Comparison of ENCODE assay signal across 29 mouse cellular contexts in genomic region chr4:43980236-43980635, GRCm38 (mm10). TPM values are rescaled to one million over a fixed set of nuclear protein-coding genes. Genes with fewer than 3 reads are reported as not detected.
DNase-seq lines count a peak whose midpoint lies in the region; ATAC-seq and TF ChIP-seq lines count a peak whose summit lies in the region.
"Had no signal": no experiment of that assay in that cellular context is flagged by ENCODE, and none has a peak within 500 bp of the region (broad histone marks: within the 10 kb centered on the region; RNA-seq: fewer than 3 reads in every experiment).

No protein-coding gene starts in this region.

- peaks cover 8% of the 10 kb centered on the region; the same call in 1 of the 2 replicates for H3K36me3 ChIP-seq in forebrain, embryonic 13.5 days (ENCODE audit: poor library complexity, severe bottlenecking)
- no peaks in the 10 kb centered on the region for H3K36me3 ChIP-seq in forebrain, postnatal 0 days (ENCODE audit: insufficient read depth)
- no peaks in the 10 kb centered on the region; the same call in 1 of the 2 replicates for H3K36me3 ChIP-seq in liver, postnatal 0 days (replicated peaks; ENCODE audit: insufficient read depth, low read length)
- H3K36me3 ChIP-seq in liver, embryonic 12.5 days = peaks cover 27% of the 10 kb centered on the region
- H3K36me3 ChIP-seq in myocyte (ENCODE audit: control insufficient read depth, insufficient read depth) = peaks cover 20% of the 10 kb centered on the region
- H3K36me3 ChIP-seq in kidney, embryonic 14.5 days (ENCODE audit: control insufficient read depth, insufficient read depth, low read length) = 0 out of 2 replicates have a peak, but pooled peaks cover 2% of the 10 kb centered on the region
- H3K36me3 ChIP-seq: heart, embryonic 15.5 days; midbrain, embryonic 10.5 days; midbrain, embryonic 15.5 days had no signal

- H3K9ac ChIP-seq in forebrain, embryonic 13.5 days = no peak overlapping the region
- H3K9ac ChIP-seq in forebrain, postnatal 0 days = no peak overlapping the region
- no peak overlapping the region for H3K9ac ChIP-seq in liver, postnatal 0 days (replicated peaks)
- no peak overlapping the region for H3K9ac ChIP-seq in liver, embryonic 12.5 days
- H3K9ac ChIP-seq in kidney, embryonic 14.5 days (ENCODE audit: low read depth, low read length) = no peak overlapping the region
- H3K9ac ChIP-seq: heart, embryonic 15.5 days; liver, embryonic 14.5 days; lung, embryonic 14.5 days; midbrain, embryonic 15.5 days; neural tube, embryonic 12.5 days had no signal

- TF ChIP-seq CTCF in forebrain, postnatal 0 days (IDR thresholded peaks at IDR 0.05; ENCODE audit: low read depth) = no peak
- no peak for TF ChIP-seq CTCF in liver, postnatal 0 days (IDR thresholded peaks at IDR 0.05; ENCODE audit: low read depth)

- no peaks in the 10 kb centered on the region for H3K79me2 ChIP-seq in myocyte (ENCODE audit: control insufficient read depth, insufficient read depth)

- H3K4me1 ChIP-seq in forebrain, embryonic 13.5 days = peaks cover 26% of the 10 kb centered on the region
- H3K4me1 ChIP-seq in forebrain, postnatal 0 days (ENCODE audit: insufficient read depth) = peaks cover 8% of the 10 kb centered on the region; the same call in 1 of the 2 replicates
- peaks cover 20% of the 10 kb centered on the region for H3K4me1 ChIP-seq in liver, postnatal 0 days (ENCODE audit: insufficient read depth)
- peaks cover 34% of the 10 kb centered on the region for H3K4me1 ChIP-seq in liver, embryonic 12.5 days
- peaks cover 2% of the 10 kb centered on the region; the same call in 1 of the 2 replicates for H3K4me1 ChIP-seq in kidney, embryonic 14.5 days (ENCODE audit: control insufficient read depth, insufficient read depth, low read length)

- peak; percentile 3; the same call in 1 of the 2 replicates for ATAC-seq in forebrain, embryonic 13.5 days
- ATAC-seq in forebrain, postnatal 0 days = no peak
- ATAC-seq in liver, postnatal 0 days = no peak
- ATAC-seq in liver, embryonic 12.5 days = no peak
- ATAC-seq in kidney, embryonic 14.5 days (ENCODE audit: low FRiP score, low TSS enrichment) = no peak
- ATAC-seq: midbrain, embryonic 15.5 days had no signal

- 0 out of 2 replicates have a peak overlapping the region, but pooled peaks have one; percentile 6 for H3K27ac ChIP-seq in forebrain, embryonic 13.5 days
- no peak overlapping the region for H3K27ac ChIP-seq in forebrain, postnatal 0 days (ENCODE audit: low read depth, low read length)
- no peak overlapping the region for H3K27ac ChIP-seq in liver, postnatal 0 days (ENCODE audit: low read depth)
- no peak overlapping the region; the same call in 1 of the 2 replicates for H3K27ac ChIP-seq in liver, embryonic 12.5 days
- no peak overlapping the region for H3K27ac ChIP-seq in kidney, embryonic 14.5 days (ENCODE audit: low read depth, low read length)
- H3K27ac ChIP-seq: heart, adult 2 months; liver, embryonic 14.5 days; midbrain, embryonic 10.5 days; midbrain, embryonic 15.5 days; neural tube, embryonic 12.5 days had no signal

- no peaks in the 10 kb centered on the region for H3K9me3 ChIP-seq in forebrain, embryonic 13.5 days (replicated peaks)
- H3K9me3 ChIP-seq in forebrain, postnatal 0 days (ENCODE audit: low read length) = no peaks in the 10 kb centered on the region
- H3K9me3 ChIP-seq in liver, postnatal 0 days (ENCODE audit: low read length) = no peaks in the 10 kb centered on the region
- H3K9me3 ChIP-seq in liver, embryonic 12.5 days (replicated peaks) = no peaks in the 10 kb centered on the region
- H3K9me3 ChIP-seq in kidney, embryonic 14.5 days (ENCODE audit: control insufficient read depth, low read length) = no peaks in the 10 kb centered on the region
- H3K9me3 ChIP-seq: G1E; heart, embryonic 15.5 days; midbrain, embryonic 10.5 days; midbrain, embryonic 15.5 days; neural tube, embryonic 12.5 days had no signal

- no peak for TF ChIP-seq EP300 in liver, postnatal 0 days (IDR thresholded peaks at IDR 0.05; ENCODE audit: low read depth)

- no peak overlapping the region for H3K4me3 ChIP-seq in forebrain, embryonic 13.5 days
- H3K4me3 ChIP-seq in forebrain, postnatal 0 days (ENCODE audit: low read depth, low read length) = no peak overlapping the region
- no peak overlapping the region for H3K4me3 ChIP-seq in liver, postnatal 0 days (ENCODE audit: low read depth, low read length)
- no peak overlapping the region for H3K4me3 ChIP-seq in liver, embryonic 12.5 days
- no peak overlapping the region for H3K4me3 ChIP-seq in myocyte
- H3K4me3 ChIP-seq in kidney, embryonic 14.5 days (ENCODE audit: low read length) = no peak overlapping the region
- H3K4me3 ChIP-seq: heart, adult 2 months; heart, embryonic 15.5 days; midbrain, embryonic 10.5 days; midbrain, embryonic 15.5 days; neural tube, embryonic 12.5 days had no signal

- WGBS in forebrain, embryonic 13.5 days = 96% methylated on average over 4 of the region's 4 CpGs
- 82% methylated on average over 4 of the region's 4 CpGs for WGBS in forebrain, postnatal 0 days
- WGBS in liver, postnatal 0 days (ENCODE audit: insufficient replicate concordance) = 86% methylated on average over 4 of the region's 4 CpGs
- 73% methylated on average over 4 of the region's 4 CpGs for WGBS in liver, embryonic 12.5 days (ENCODE audit: insufficient replicate concordance)
- WGBS in kidney, embryonic 14.5 days = 76% methylated on average over 4 of the region's 4 CpGs

- no peak for TF ChIP-seq POLR2A in myocyte (IDR thresholded peaks at IDR 0.05; ENCODE audit: insufficient read length, low read depth)

- no peak for DNase-seq in forebrain, postnatal 0 days
- peak; percentile 83 for DNase-seq in heart, adult 11 months
- no peak for DNase-seq in heart, adult 9 months (ENCODE audit: low spot score in 2 of 2)
- DNase-seq in liver, postnatal 0 days = peak; percentile 12
- DNase-seq: heart, adult 2 months; kidney, adult 8-10 months; spleen, adult 18-20 months had no signal

- 0 out of 2 replicates have a peak, but pooled peaks cover 9% of the 10 kb centered on the region for H3K27me3 ChIP-seq in forebrain, embryonic 13.5 days
- no peaks in the 10 kb centered on the region for H3K27me3 ChIP-seq in forebrain, postnatal 0 days (ENCODE audit: insufficient read depth, low read length)
- H3K27me3 ChIP-seq in liver, postnatal 0 days (ENCODE audit: insufficient read depth, low read length) = no peaks in the 10 kb centered on the region
- peaks cover 5% of the 10 kb centered on the region; the same call in 1 of the 2 replicates for H3K27me3 ChIP-seq in liver, embryonic 12.5 days (replicated peaks)
- H3K27me3 ChIP-seq in myocyte (ENCODE audit: control insufficient read depth, insufficient read depth, insufficient read length) = no peaks in the 10 kb centered on the region
- no peaks in the 10 kb centered on the region for H3K27me3 ChIP-seq in kidney, embryonic 14.5 days (ENCODE audit: control insufficient read depth, insufficient read depth, low read length)
- H3K27me3 ChIP-seq: heart, embryonic 15.5 days; neural tube, embryonic 12.5 days had no signal

- no peak overlapping the region for H3ac ChIP-seq in myocyte (ENCODE audit: control insufficient read depth, insufficient read length)

- no peak overlapping the region for H3K4me2 ChIP-seq in forebrain, embryonic 13.5 days
- H3K4me2 ChIP-seq in forebrain, postnatal 0 days (ENCODE audit: low read depth) = no peak overlapping the region
- no peak overlapping the region for H3K4me2 ChIP-seq in liver, postnatal 0 days (ENCODE audit: low read depth, low read length)
- no peak overlapping the region for H3K4me2 ChIP-seq in liver, embryonic 12.5 days
- no peak overlapping the region for H3K4me2 ChIP-seq in myocyte (ENCODE audit: low read depth)
- H3K4me2 ChIP-seq in kidney, embryonic 14.5 days (replicated peaks; ENCODE audit: low read depth, low read length) = no peak overlapping the region
- H3K4me2 ChIP-seq: heart, embryonic 15.5 days; lung, embryonic 14.5 days; midbrain, embryonic 15.5 days; neural tube, embryonic 12.5 days had no signal

TF ChIP-seq in myocyte, 11 proteins besides CTCF, POLR2A, EP300 and RAD21 (continues in another document):
- TF ChIP-seq POLR2AphosphoS2 (IDR thresholded peaks at IDR 0.05; ENCODE audit: insufficient read length, low read depth) = peak; percentile 64
- TF ChIP-seq TCF3 (IDR thresholded peaks at IDR 0.05; ENCODE audit: insufficient read length, low read depth) = no peak
- no peak for TF ChIP-seq SRF (IDR thresholded peaks at IDR 0.05; ENCODE audit: control insufficient read depth, insufficient read length, low read depth)
- TF ChIP-seq MYOG (IDR thresholded peaks at IDR 0.05; ENCODE audit: control insufficient read depth in 1 of 3, insufficient read depth in 1 of 3, insufficient read length in 2 of 3, low read depth in 2 of 3) = no peak

RNA-seq across cellular contexts. Expression of gene Ccin, which starts 3.0 kb away (rescaled TPM):
- polyA plus RNA-seq in forebrain, embryonic 13.5 days (2015; fragmentation: Nextera tagmentation; extraction: Ambion mirVana) = not detected in 2 replicates
- 0.19 and 0.46 TPM in 2 replicates for total RNA-seq in forebrain, postnatal 0 days (2014; rRNA removed)
- 0.08 TPM in 1 of 2 replicates, not detected in the other for polyA plus RNA-seq in forebrain, postnatal 0 days (2015; fragmentation: Nextera tagmentation; extraction: Ambion mirVana)
- polyA plus RNA-seq in liver, postnatal 0 days (2015; fragmentation: Nextera tagmentation; extraction: Ambion mirVana) = not detected in 2 replicates
- not detected in 2 replicates for polyA plus RNA-seq in liver, embryonic 12.5 days (2016; fragmentation: Nextera tagmentation; extraction: Ambion mirVana)
- polyA plus RNA-seq in myocyte (2012; fragmentation: generic; extraction: Trizol) = 0.22 TPM
- not detected in 2 replicates for polyA plus RNA-seq in kidney, embryonic 14.5 days (2014; fragmentation: Nextera tagmentation; extraction: Ambion mirVana)
- total RNA-seq: adrenal gland, adult 8-10 months; G1E; heart, adult 2 months; heart, postnatal 25 days; layer of hippocampus, postnatal 36 days; left cerebral cortex, postnatal 10 days; megakaryocyte progenitor cell, adult 5-6 weeks had no signal
- polyA plus RNA-seq: cerebellum, adult 2 months; cortical plate, adult 2 months; G1E; heart, embryonic 15.5 days; hindbrain, embryonic 16.5 days; intestine, embryonic 14.5 days; large intestine, adult 2 months; limb, embryonic 11.5 days; lung, embryonic 14.5 days; midbrain, embryonic 10.5 days; midbrain, embryonic 15.5 days; neural tube, embryonic 12.5 days had no signal

RNA-seq across cellular contexts. Expression of gene Glipr2, which starts 23.0 kb away (rescaled TPM):
- polyA plus RNA-seq in forebrain, embryonic 13.5 days (2015; fragmentation: Nextera tagmentation; extraction: Ambion mirVana) = 37.1 and 38.7 TPM in 2 replicates
- 25.4 and 25.5 TPM in 2 replicates for total RNA-seq in forebrain, postnatal 0 days (2014; rRNA removed)
- 22.2 and 22.6 TPM in 2 replicates for polyA plus RNA-seq in forebrain, postnatal 0 days (2015; fragmentation: Nextera tagmentation; extraction: Ambion mirVana)
- 19.4 and 20.4 TPM in 2 replicates for polyA plus RNA-seq in liver, postnatal 0 days (2015; fragmentation: Nextera tagmentation; extraction: Ambion mirVana)
- polyA plus RNA-seq in liver, embryonic 12.5 days (2016; fragmentation: Nextera tagmentation; extraction: Ambion mirVana) = 45.8 and 46.6 TPM in 2 replicates
- 113 TPM for polyA plus RNA-seq in myocyte (2012; fragmentation: generic; extraction: Trizol)
- 51.4 and 63.6 TPM in 2 replicates for polyA plus RNA-seq in kidney, embryonic 14.5 days (2014; fragmentation: Nextera tagmentation; extraction: Ambion mirVana)

RNA-seq across cellular contexts. Expression of gene Clta, which starts 24.0 kb away (rescaled TPM):
- polyA plus RNA-seq in forebrain, embryonic 13.5 days (2015; fragmentation: Nextera tagmentation; extraction: Ambion mirVana) = 249 and 262 TPM in 2 replicates
- total RNA-seq in forebrain, postnatal 0 days (2014; rRNA removed) = 579 and 718 TPM in 2 replicates
- 377 and 380 TPM in 2 replicates for polyA plus RNA-seq in forebrain, postnatal 0 days (2015; fragmentation: Nextera tagmentation; extraction: Ambion mirVana)
- polyA plus RNA-seq in liver, postnatal 0 days (2015; fragmentation: Nextera tagmentation; extraction: Ambion mirVana) = 136 and 144 TPM in 2 replicates
- polyA plus RNA-seq in liver, embryonic 12.5 days (2016; fragmentation: Nextera tagmentation; extraction: Ambion mirVana) = 169 and 172 TPM in 2 replicates
- 273 TPM for polyA plus RNA-seq in myocyte (2012; fragmentation: generic; extraction: Trizol)
- polyA plus RNA-seq in kidney, embryonic 14.5 days (2014; fragmentation: Nextera tagmentation; extraction: Ambion mirVana) = 242 and 272 TPM in 2 replicates

Comparison
In these comparisons a context has a peak if more than half of its experiments do, and no peak if none do; other contexts are left out.
1. DNase-seq: peak in heart, adult 11 months (single experiment) and liver, postnatal 0 days (single experiment); none in forebrain, postnatal 0 days (single experiment) and heart, adult 9 months (0 of 2).